Mouse (Mus musculus): ENCODE data around the gene Ppp6c. TPM values are rescaled to one million over a fixed set of nuclear protein-coding genes. Genes with fewer than 3 reads are reported as not detected.

Ppp6c gene
- polyA plus RNA-seq, 1 experiment, result 51.6 TPM

DNA sequence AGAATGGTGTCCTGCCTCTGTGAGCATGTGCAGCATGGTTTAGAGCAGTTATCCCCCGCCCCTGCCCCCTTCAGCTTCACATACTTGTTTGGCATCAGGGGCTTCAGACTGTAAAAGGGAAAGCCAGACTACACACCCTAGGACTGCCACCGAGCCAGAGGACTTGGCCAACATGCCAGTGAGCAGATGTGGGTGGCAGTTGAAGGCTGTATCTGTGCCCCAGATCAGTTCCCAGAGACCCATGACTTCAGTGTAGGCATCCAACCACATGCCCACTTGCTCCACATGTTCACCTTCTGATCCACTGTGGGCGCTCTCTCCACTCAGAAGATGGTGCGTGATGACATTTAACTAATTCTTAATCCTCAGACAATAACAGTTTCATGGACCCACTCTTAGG is 9.1 kb downstream of the Ppp6c start:
- Histone ChIP-seq H3K27ac (ENCODE audit: control insufficient read depth, insufficient read depth, low read depth, low read length, poor library complexity) (no peak overlapping the region), H3K4me3 (replicated peaks; ENCODE audit: control insufficient read depth, low read depth, low read length) (no peak overlapping the region), H3K4me1 (ENCODE audit: control insufficient read depth, insufficient read depth, low read length) (no peaks in the 10 kb centered on the region)
- 76% methylated on average over 4 of the region's 4 CpGs for WGBS
- no peak for TF ChIP-seq POLR2A (IDR thresholded peaks at IDR 0.05; ENCODE audit: borderline replicate concordance, control insufficient read depth, low read depth, low read length)
- TF ChIP-seq CTCF (IDR thresholded peaks at IDR 0.05; ENCODE audit: control insufficient read depth, insufficient read depth, low read length), result no peak

DNA sequence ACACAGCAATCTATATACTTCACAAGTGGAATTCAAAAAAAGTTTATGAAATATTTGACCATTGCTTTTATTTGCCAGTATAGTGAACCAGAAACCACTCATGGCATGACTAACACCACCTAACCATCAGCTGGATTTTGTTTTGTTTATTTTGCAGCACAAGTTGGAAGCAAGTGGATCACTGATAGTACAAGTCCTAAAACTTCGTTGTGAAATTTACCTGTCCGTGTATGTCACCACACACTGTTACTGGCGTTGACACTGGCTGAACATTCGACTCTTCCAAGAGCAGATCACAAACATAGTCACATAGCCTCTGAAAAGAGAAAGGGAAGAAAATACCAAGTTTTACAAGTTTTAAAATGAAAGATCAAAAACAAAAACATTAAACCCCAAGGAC is 15.5 kb downstream of the Ppp6c start:
- Histone ChIP-seq H3K4me1 (ENCODE audit: control insufficient read depth, insufficient read depth, low read length) (no peaks in the 10 kb centered on the region), H3K27ac (ENCODE audit: control insufficient read depth, insufficient read depth, low read depth, low read length, poor library complexity) (no peak overlapping the region), H3K4me3 (replicated peaks; ENCODE audit: control insufficient read depth, low read depth, low read length) (no peak overlapping the region)
- 87% methylated on average over 4 of the region's 4 CpGs for WGBS
- TF ChIP-seq CTCF (IDR thresholded peaks at IDR 0.05; ENCODE audit: control insufficient read depth, insufficient read depth, low read length) (no peak), POLR2A (IDR thresholded peaks at IDR 0.05; ENCODE audit: borderline replicate concordance, control insufficient read depth, low read depth, low read length) (no peak)

DNA sequence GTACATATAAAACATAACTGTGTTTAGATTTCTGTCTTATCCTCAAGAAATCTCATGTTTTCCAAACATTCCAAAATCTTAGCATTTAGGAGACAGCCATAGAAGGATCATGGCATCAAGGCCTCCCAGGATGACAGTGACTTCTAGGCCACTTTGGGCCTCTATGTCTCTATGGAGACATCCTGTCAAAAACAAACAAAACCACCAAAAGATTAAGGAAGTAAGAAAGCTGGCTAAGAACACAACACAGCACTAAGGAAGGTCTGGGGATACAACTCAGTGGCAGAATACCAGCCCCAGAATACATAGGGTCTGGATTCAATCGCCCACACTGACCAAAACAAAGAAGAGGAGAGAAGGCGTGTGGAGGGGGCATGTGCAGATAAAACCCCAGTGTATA is 22.9 kb downstream of the Ppp6c start:
- TF ChIP-seq CTCF (IDR thresholded peaks at IDR 0.05; ENCODE audit: control insufficient read depth, insufficient read depth, low read length) (no peak), POLR2A (IDR thresholded peaks at IDR 0.05; ENCODE audit: borderline replicate concordance, control insufficient read depth, low read depth, low read length) (no peak)
- Histone ChIP-seq H3K4me3 (replicated peaks; ENCODE audit: control insufficient read depth, low read depth, low read length) (no peak overlapping the region), H3K4me1 (ENCODE audit: control insufficient read depth, insufficient read depth, low read length) (no peaks in the 10 kb centered on the region), H3K27ac (ENCODE audit: control insufficient read depth, insufficient read depth, low read depth, low read length, poor library complexity) (no peak overlapping the region)
- WGBS, result 87% methylated on average over 2 of the region's 2 CpGs

DNA sequence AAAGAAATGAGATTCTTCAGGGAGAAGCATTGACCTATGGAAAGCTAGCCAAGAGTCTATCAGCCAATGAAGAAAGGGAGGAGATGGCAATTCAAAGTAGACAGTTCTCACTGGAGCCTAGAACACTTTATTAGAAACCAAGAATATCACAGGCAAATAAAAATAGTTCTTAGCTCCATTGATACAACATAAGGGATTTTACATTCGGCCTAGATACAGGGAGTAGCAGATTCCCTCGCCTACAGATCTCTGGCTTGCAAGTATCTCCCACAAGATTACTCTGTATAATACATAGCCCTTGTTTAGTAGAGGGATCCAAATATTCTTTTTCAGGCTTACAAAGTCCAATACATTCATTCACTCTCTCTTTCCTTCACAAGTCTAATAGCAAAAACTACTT is 31.4 kb downstream of the Ppp6c start:
- H3K4me3 ChIP-seq (replicated peaks; ENCODE audit: control insufficient read depth, low read depth, low read length), result no peak overlapping the region
- no peaks in the 10 kb centered on the region for H3K4me1 ChIP-seq (ENCODE audit: control insufficient read depth, insufficient read depth, low read length)
- H3K27ac ChIP-seq (ENCODE audit: control insufficient read depth, insufficient read depth, low read depth, low read length, poor library complexity), result no peak overlapping the region
- TF ChIP-seq POLR2A (IDR thresholded peaks at IDR 0.05; ENCODE audit: borderline replicate concordance, control insufficient read depth, low read depth, low read length), result no peak
- no peak for TF ChIP-seq CTCF (IDR thresholded peaks at IDR 0.05; ENCODE audit: control insufficient read depth, insufficient read depth, low read length)
- 93% methylated on average over 2 of the region's 2 CpGs for WGBS

DNA sequence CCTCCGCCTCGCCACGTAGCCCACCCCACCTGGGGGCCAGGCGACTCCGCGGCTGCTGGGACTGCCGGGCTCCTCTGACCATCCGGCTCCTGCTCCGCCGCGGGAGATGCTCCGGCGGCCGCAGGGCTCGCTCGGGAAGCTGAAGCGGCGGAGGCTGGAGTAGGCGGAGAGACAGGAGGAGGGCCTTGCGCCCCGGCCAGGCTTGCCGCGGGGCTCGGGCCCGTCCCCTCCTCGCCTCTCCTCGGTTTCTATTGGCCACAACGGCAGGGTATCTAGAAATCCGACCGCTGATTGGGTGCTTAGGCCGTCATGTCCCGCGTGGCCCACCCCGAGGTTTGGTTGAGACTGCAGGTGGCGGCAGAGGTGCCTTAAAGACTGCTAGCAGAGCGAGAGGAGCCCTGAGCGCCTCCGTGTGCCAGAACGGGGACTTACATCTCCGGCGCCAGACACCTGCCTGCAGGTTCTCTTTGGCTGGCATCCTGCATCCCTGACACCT is 35.6 kb downstream of the Ppp6c start, which contains the start of gene Scai:
TSS of gene Scai (minus strand) at position 174 of the 496 bp plus-strand sequence.
- peak; percentile 82 for TF ChIP-seq CTCF (IDR thresholded peaks at IDR 0.05; ENCODE audit: control insufficient read depth, insufficient read depth, low read length)
- TF ChIP-seq POLR2A (IDR thresholded peaks at IDR 0.05; ENCODE audit: borderline replicate concordance, control insufficient read depth, low read depth, low read length), result peak; percentile 45; the same call in 1 of the 2 replicates
- peak within 1 kb of the TSS; percentile 84 for H3K4me3 ChIP-seq (replicated peaks; ENCODE audit: control insufficient read depth, low read depth, low read length)
- no peaks in the 10 kb centered on the region for H3K4me1 ChIP-seq (ENCODE audit: control insufficient read depth, insufficient read depth, low read length)
- H3K27ac ChIP-seq (ENCODE audit: control insufficient read depth, insufficient read depth, low read depth, low read length, poor library complexity), result peak within 1 kb of the TSS; percentile 54; the same call in 1 of the 2 replicates
- WGBS, result under 1% methylated on average over 38 of the region's 41 CpGs

DNA sequence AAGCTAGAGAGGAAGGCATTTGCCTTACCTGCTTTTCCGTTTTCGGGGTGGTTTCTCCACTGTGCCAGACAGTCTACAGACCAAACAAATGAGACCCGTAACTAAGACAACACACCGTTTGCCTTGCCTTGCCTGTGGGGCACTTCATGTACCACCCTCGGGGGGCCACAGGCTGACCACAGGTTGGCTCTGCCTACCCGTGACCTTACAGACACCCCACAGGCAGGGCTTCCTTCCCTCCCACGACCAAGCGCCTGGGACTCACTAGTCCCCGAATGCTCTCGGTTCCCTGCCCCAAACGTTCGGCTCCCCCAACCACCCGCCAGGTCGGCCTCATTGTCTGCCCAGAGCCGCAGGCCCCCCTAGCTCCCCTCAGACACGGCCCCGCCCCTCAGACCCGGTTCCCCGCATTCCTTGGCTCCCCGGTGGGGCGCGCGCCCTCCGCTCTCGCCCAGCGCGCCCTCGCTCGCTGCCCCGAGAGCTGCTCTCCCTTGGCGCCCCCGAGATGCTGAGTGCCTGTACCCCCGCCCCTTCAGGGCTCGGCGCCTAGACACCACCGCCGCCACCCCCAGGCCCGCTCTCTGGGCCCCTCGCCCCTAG is 36.2 kb downstream of the Ppp6c start:
- H3K4me1 ChIP-seq (ENCODE audit: control insufficient read depth, insufficient read depth, low read length), result no peaks in the 10 kb centered on the region
- TF ChIP-seq CTCF (IDR thresholded peaks at IDR 0.05; ENCODE audit: control insufficient read depth, insufficient read depth, low read length) (no peak), POLR2A (IDR thresholded peaks at IDR 0.05; ENCODE audit: borderline replicate concordance, control insufficient read depth, low read depth, low read length) (no peak)
- H3K4me3 ChIP-seq (replicated peaks; ENCODE audit: control insufficient read depth, low read depth, low read length), result peak overlapping the region; percentile 84
- H3K27ac ChIP-seq (ENCODE audit: control insufficient read depth, insufficient read depth, low read depth, low read length, poor library complexity), result peak overlapping the region; percentile 54; the same call in 1 of the 2 replicates
- WGBS, result under 1% methylated on average over 36 of the region's 39 CpGs

DNA sequence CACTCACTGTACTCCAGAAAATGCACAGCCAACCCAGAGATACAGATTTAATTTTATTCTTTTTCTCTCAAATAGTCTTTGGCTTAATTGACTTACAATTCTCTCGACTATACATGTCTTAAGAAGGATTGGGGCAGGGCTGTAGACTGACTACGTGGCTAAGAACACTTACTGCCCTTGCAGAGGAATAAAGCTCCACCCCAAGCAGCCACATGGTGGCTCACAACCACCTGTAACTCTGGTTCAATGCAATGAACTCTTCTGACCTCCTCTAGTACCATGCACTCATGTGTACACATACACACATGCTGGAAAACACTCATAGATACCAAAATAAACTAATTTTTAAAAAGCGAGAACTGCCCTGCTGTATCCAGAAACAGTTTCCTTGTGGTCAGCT is 40.3 kb downstream of the Ppp6c start:
- TF ChIP-seq POLR2A (IDR thresholded peaks at IDR 0.05; ENCODE audit: borderline replicate concordance, control insufficient read depth, low read depth, low read length), result no peak
- no peak for TF ChIP-seq CTCF (IDR thresholded peaks at IDR 0.05; ENCODE audit: control insufficient read depth, insufficient read depth, low read length)
- Histone ChIP-seq H3K27ac (ENCODE audit: control insufficient read depth, insufficient read depth, low read depth, low read length, poor library complexity) (no peak overlapping the region), H3K4me1 (ENCODE audit: control insufficient read depth, insufficient read depth, low read length) (no peaks in the 10 kb centered on the region), H3K4me3 (replicated peaks; ENCODE audit: control insufficient read depth, low read depth, low read length) (no peak overlapping the region)
- 43% methylated on average over 3 of the region's 3 CpGs for WGBS

DNA sequence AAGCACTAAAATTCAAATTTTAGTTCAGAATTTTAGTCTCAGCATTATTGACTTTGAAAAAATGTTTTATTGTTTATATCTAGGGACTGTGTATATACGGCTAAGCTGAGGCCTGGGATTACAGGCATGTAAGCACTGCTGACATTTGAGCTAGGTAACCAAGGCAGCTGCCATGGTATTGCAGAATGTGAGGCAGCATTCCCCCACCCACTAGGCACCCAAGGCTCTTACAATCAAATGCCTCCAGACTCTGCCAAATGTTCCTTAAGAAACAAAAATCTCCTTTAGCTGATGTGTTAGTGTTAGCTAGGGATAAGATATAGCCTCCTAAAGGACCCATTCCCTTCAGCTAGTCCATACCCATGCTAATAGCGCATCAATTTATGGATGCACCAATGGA is 42.7 kb downstream of the Ppp6c start:
- H3K4me1 ChIP-seq (ENCODE audit: control insufficient read depth, insufficient read depth, low read length), result no peaks in the 10 kb centered on the region
- no peak overlapping the region for H3K4me3 ChIP-seq (replicated peaks; ENCODE audit: control insufficient read depth, low read depth, low read length)
- no peak for TF ChIP-seq CTCF (IDR thresholded peaks at IDR 0.05; ENCODE audit: control insufficient read depth, insufficient read depth, low read length)
- no peak for TF ChIP-seq POLR2A (IDR thresholded peaks at IDR 0.05; ENCODE audit: borderline replicate concordance, control insufficient read depth, low read depth, low read length)
- 93% methylated on average over 2 of the region's 2 CpGs for WGBS
- no peak overlapping the region for H3K27ac ChIP-seq (ENCODE audit: control insufficient read depth, insufficient read depth, low read depth, low read length, poor library complexity)

All from bone marrow, adult 2 months (tissue).